Mouse (Mus musculus): ENCODE measurements at regions not wholly inside any gene's neighbourhood (a gene's known extent, or its start where the extent isn't known, plus 50 kb on each side); places are given as distances from the start of the nearest gene placed in this dataset.

DNA sequence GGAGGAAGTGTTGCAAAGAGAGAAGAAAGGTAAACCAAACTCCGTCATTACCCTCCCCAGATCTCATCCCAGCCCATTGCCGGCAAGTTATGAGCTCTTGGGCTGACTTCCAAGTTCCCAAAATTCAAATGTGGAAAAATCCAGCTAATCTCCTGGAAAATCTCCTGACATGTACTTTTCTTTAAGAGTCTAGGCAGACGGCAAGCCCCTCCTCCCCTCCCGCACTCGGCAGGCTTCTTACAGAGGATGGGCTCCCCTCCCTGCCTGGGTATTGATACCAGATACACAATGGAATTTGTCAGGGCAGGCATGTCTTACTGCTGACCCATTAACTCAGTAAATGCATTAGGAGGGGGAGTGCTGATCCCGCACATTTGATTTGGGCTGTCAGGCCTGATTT is 271.0 kb downstream of the Pax1 start:
- TF ChIP-seq GATA1 (IDR thresholded peaks at IDR 0.05; ENCODE audit: borderline replicate concordance, low read length): no peak
- TF ChIP-seq FLI1 (IDR thresholded peaks at IDR 0.05; ENCODE audit: low read length): no peak
